Mouse (Mus musculus): ENCODE measurements around the gene Gm4707. TPM values are rescaled to one million over a fixed set of nuclear protein-coding genes. Genes with fewer than 3 reads are reported as not detected.
A peak's percentile ranks its signal among the peaks of the same experiment; 100 is the strongest.

The Gm4707 gene
- total and polyA plus RNA-seq, 2 experiments from 2014 or later = 2.1 to 3.8 TPM

GRCm38 (mm10) chr17:71486231-71486851 lies 26.6 kb upstream of the Gm4707 start:
- peak overlapping the region; percentile 22; the same call in 1 of the 2 replicates for H3K27ac ChIP-seq
- 47% methylated on average over 8 of the region's 8 CpGs for WGBS
- TF ChIP-seq CTCF (IDR thresholded peaks at IDR 0.05; ENCODE audit: low read depth) = no peak
- no peaks in the 10 kb centered on the region for H3K9me3 ChIP-seq (ENCODE audit: low read length)
- no peak overlapping the region for H3K9ac ChIP-seq (replicated peaks; ENCODE audit: low read length)
- H3K4me1 ChIP-seq (ENCODE audit: insufficient read depth, low read length) = no peaks in the 10 kb centered on the region
- no peaks in the 10 kb centered on the region for H3K27me3 ChIP-seq (ENCODE audit: insufficient read depth, low read length)
- no peaks in the 10 kb centered on the region for H3K36me3 ChIP-seq (ENCODE audit: insufficient read depth, low read length)
- ATAC-seq = no peak
- DNase-seq (ENCODE audit: low spot score) = no peak
- 0 out of 2 replicates have a peak overlapping the region, but pooled peaks have one; percentile 31 for H3K4me2 ChIP-seq (ENCODE audit: low read depth, low read length)
- H3K4me3 ChIP-seq (ENCODE audit: low read length) = no peak overlapping the region

- Histone ChIP-seq H3K27me3 (ENCODE audit: insufficient read depth, low read length) (no peaks in the 10 kb centered on the region), H3K4me3 (ENCODE audit: low read length) (no peak overlapping the region), H3K4me2 (ENCODE audit: low read depth, low read length) (peak overlapping the region; percentile 31; the same call in 1 of the 2 replicates), H3K9me3 (ENCODE audit: low read length) (no peaks in the 10 kb centered on the region), H3K36me3 (ENCODE audit: insufficient read depth, low read length) (no peaks in the 10 kb centered on the region), H3K4me1 (ENCODE audit: insufficient read depth, low read length) (no peaks in the 10 kb centered on the region), H3K9ac (replicated peaks; ENCODE audit: low read length) (no peak overlapping the region), H3K27ac (peak overlapping the region; percentile 22; the same call in 1 of the 2 replicates)
- no peak for DNase-seq (ENCODE audit: low spot score)
- TF ChIP-seq CTCF (IDR thresholded peaks at IDR 0.05; ENCODE audit: low read depth) = no peak
- 53% methylated on average over 12 of the region's 12 CpGs for WGBS
- no peak for ATAC-seq
Measured at GRCm38 (mm10) chr17:71485791-71486230, 26.1 kb upstream of the Gm4707 start.

- no peaks in the 10 kb centered on the region for H3K27me3 ChIP-seq (ENCODE audit: insufficient read depth, low read length)
- no peaks in the 10 kb centered on the region for H3K36me3 ChIP-seq (ENCODE audit: insufficient read depth, low read length)
- no peak for DNase-seq (ENCODE audit: low spot score)
- WGBS = 94% methylated on average over 5 of the region's 5 CpGs
- H3K27ac ChIP-seq = no peak overlapping the region
- H3K4me3 ChIP-seq (ENCODE audit: low read length) = no peak overlapping the region
- no peaks in the 10 kb centered on the region for H3K9me3 ChIP-seq (ENCODE audit: low read length)
- TF ChIP-seq CTCF (IDR thresholded peaks at IDR 0.05; ENCODE audit: low read depth) = no peak
- ATAC-seq = no peak
- H3K9ac ChIP-seq (replicated peaks; ENCODE audit: low read length) = no peak overlapping the region
- H3K4me2 ChIP-seq (ENCODE audit: low read depth, low read length) = no peak overlapping the region
- H3K4me1 ChIP-seq (ENCODE audit: insufficient read depth, low read length) = no peaks in the 10 kb centered on the region
Measured at GRCm38 (mm10) chr17:71484711-71485110, 25.0 kb upstream of the Gm4707 start.

- Histone ChIP-seq H3K4me3 (ENCODE audit: low read length) (no peak overlapping the region), H3K27me3 (ENCODE audit: insufficient read depth, low read length) (no peaks in the 10 kb centered on the region), H3K9ac (replicated peaks; ENCODE audit: low read length) (no peak overlapping the region), H3K9me3 (ENCODE audit: low read length) (no peaks in the 10 kb centered on the region), H3K36me3 (ENCODE audit: insufficient read depth, low read length) (no peaks in the 10 kb centered on the region), H3K27ac (no peak overlapping the region), H3K4me1 (ENCODE audit: insufficient read depth, low read length) (no peaks in the 10 kb centered on the region), H3K4me2 (ENCODE audit: low read depth, low read length) (no peak overlapping the region)
- no peak for ATAC-seq
- 90% methylated on average over 7 of the region's 7 CpGs for WGBS
- no peak for TF ChIP-seq CTCF (IDR thresholded peaks at IDR 0.05; ENCODE audit: low read depth)
- DNase-seq (ENCODE audit: low spot score) = no peak
Measured at GRCm38 (mm10) chr17:71483418-71484060, 23.8 kb upstream of the Gm4707 start.

- no peak overlapping the region for H3K4me3 ChIP-seq (ENCODE audit: low read length)
- H3K4me2 ChIP-seq (ENCODE audit: low read depth, low read length) = no peak overlapping the region
- no peaks in the 10 kb centered on the region for H3K9me3 ChIP-seq (ENCODE audit: low read length)
- DNase-seq (ENCODE audit: low spot score) = no peak
- ATAC-seq = no peak
- no peak for TF ChIP-seq CTCF (IDR thresholded peaks at IDR 0.05; ENCODE audit: low read depth)
- H3K27ac ChIP-seq = no peak overlapping the region
- H3K4me1 ChIP-seq (ENCODE audit: insufficient read depth, low read length) = no peaks in the 10 kb centered on the region
- H3K9ac ChIP-seq (replicated peaks; ENCODE audit: low read length) = no peak overlapping the region
- H3K36me3 ChIP-seq (ENCODE audit: insufficient read depth, low read length) = no peaks in the 10 kb centered on the region
- H3K27me3 ChIP-seq (ENCODE audit: insufficient read depth, low read length) = no peaks in the 10 kb centered on the region
- WGBS = 74% methylated on average over 5 of the region's 5 CpGs
Measured at GRCm38 (mm10) chr17:71479381-71479901, 19.7 kb upstream of the Gm4707 start.

GRCm38 (mm10) chr17:71477481-71477880 lies 17.8 kb upstream of the Gm4707 start:
- WGBS = 94% methylated on average over 8 of the region's 8 CpGs
- H3K9ac ChIP-seq (replicated peaks; ENCODE audit: low read length) = no peak overlapping the region
- H3K4me1 ChIP-seq (ENCODE audit: insufficient read depth, low read length) = peaks cover 7% of the 10 kb centered on the region; the same call in 1 of the 2 replicates
- no peak for ATAC-seq
- TF ChIP-seq CTCF (IDR thresholded peaks at IDR 0.05; ENCODE audit: low read depth) = no peak
- no peak overlapping the region for H3K27ac ChIP-seq
- no peaks in the 10 kb centered on the region for H3K36me3 ChIP-seq (ENCODE audit: insufficient read depth, low read length)
- DNase-seq (ENCODE audit: low spot score) = no peak
- no peak overlapping the region for H3K4me3 ChIP-seq (ENCODE audit: low read length)
- no peaks in the 10 kb centered on the region for H3K9me3 ChIP-seq (ENCODE audit: low read length)
- no peaks in the 10 kb centered on the region for H3K27me3 ChIP-seq (ENCODE audit: insufficient read depth, low read length)
- H3K4me2 ChIP-seq (ENCODE audit: low read depth, low read length) = no peak overlapping the region

Data from hindbrain, postnatal 0 days (tissue).